Mouse (Mus musculus): ENCODE results near the gene Map1lc3b.
"Not testable (repeated sequence)": the region's sequence is repeated elsewhere in the genome, so short reads cannot be mapped to it uniquely, and the experiment has no call there.

Gene Map1lc3b

GRCm38 (mm10) chr8:121572121-121572520, 18.0 kb upstream of the Map1lc3b start:
- no peak for DNase-seq (ENCODE audit: low read depth, low spot score)

- DNase-seq (ENCODE audit: low read depth, low spot score), result no peak
Observed at GRCm38 (mm10) chr8:121573275-121573674, 16.9 kb upstream of the Map1lc3b start.

- no peak for DNase-seq (ENCODE audit: low read depth, low spot score)
Observed at GRCm38 (mm10) chr8:121575661-121576060, 14.5 kb upstream of the Map1lc3b start.

GRCm38 (mm10) chr8:121577751-121578675, 12.1 kb upstream of the Map1lc3b start:
- no peak for DNase-seq (ENCODE audit: low read depth, low spot score)

GRCm38 (mm10) chr8:121578676-121579451, 11.3 kb upstream of the Map1lc3b start, which contains the start of gene Fbxo31:
Gene Fbxo31 (minus strand): TSS chr8:121578806.
- DNase-seq (ENCODE audit: low read depth, low spot score), result peak; percentile 97

- DNase-seq (ENCODE audit: low read depth, low spot score), result no peak
Observed at GRCm38 (mm10) chr8:121580465-121580864, 9.7 kb upstream of the Map1lc3b start.

- DNase-seq (ENCODE audit: low read depth, low spot score), result peak; percentile 19
Observed at GRCm38 (mm10) chr8:121583653-121584052, 6.5 kb upstream of the Map1lc3b start.

GRCm38 (mm10) chr8:121584730-121585129, 5.4 kb upstream of the Map1lc3b start:
- DNase-seq (ENCODE audit: low read depth, low spot score), result peak; percentile 31

- DNase-seq (ENCODE audit: low read depth, low spot score), result peak; percentile 99
Observed at GRCm38 (mm10) chr8:121585159-121585825, 4.9 kb upstream of the Map1lc3b start.

GRCm38 (mm10) chr8:121588750-121589149, 1.4 kb upstream of the Map1lc3b start:
- DNase-seq (ENCODE audit: low read depth, low spot score), result no peak

- no peak for DNase-seq (ENCODE audit: low read depth, low spot score)
Observed at GRCm38 (mm10) chr8:121589205-121589726, 895 bp upstream of the Map1lc3b start.

- peak; percentile 87 for DNase-seq (ENCODE audit: low read depth, low spot score)
Observed at GRCm38 (mm10) chr8:121591178-121592066, 1.3 kb downstream of the Map1lc3b start.

GRCm38 (mm10) chr8:121593293-121593692, 3.1 kb downstream of the Map1lc3b start:
- no peak for DNase-seq (ENCODE audit: low read depth, low spot score)

GRCm38 (mm10) chr8:121593983-121594382, 3.8 kb downstream of the Map1lc3b start:
- DNase-seq (ENCODE audit: low read depth, low spot score), result no peak

- not testable (repeated sequence) for DNase-seq (ENCODE audit: low read depth, low spot score)
Observed at GRCm38 (mm10) chr8:121597492-121597891, 7.3 kb downstream of the Map1lc3b start.

- no peak for DNase-seq (ENCODE audit: low read depth, low spot score)
Observed at GRCm38 (mm10) chr8:121598190-121598589, 8.0 kb downstream of the Map1lc3b start.

- peak; percentile 84 for DNase-seq (ENCODE audit: low read depth, low spot score)
Observed at GRCm38 (mm10) chr8:121598892-121599291, 8.7 kb downstream of the Map1lc3b start.

GRCm38 (mm10) chr8:121599842-121600241, 9.7 kb downstream of the Map1lc3b start:
- DNase-seq (ENCODE audit: low read depth, low spot score), result no peak

GRCm38 (mm10) chr8:121602411-121602810, 12.2 kb downstream of the Map1lc3b start:
- DNase-seq (ENCODE audit: low read depth, low spot score), result no peak

GRCm38 (mm10) chr8:121602860-121603259, 12.7 kb downstream of the Map1lc3b start:
- DNase-seq (ENCODE audit: low read depth, low spot score), result peak; percentile 91

Measured in R1 (cell line).